Mouse (Mus musculus) E14TG2a.4 (cell line): ENCODE data around the gene Ldhc.

Experiments
- CTCF ChIP-seq: conservative IDR thresholded peaks from 2 replicates; pipeline ENCODE4 v1.5.1; 2014; ENCODE audit warnings: low read length
- POU5F1 ChIP-seq: IDR thresholded peaks from 2 replicates; pipeline ENCODE4 v1.6.1; 2014; ENCODE audit warnings: low read length, borderline replicate concordance

- TF ChIP-seq POU5F1 = no peak
- no peak for TF ChIP-seq CTCF
Measured at GRCm38 (mm10) chr7:46845211-46845977, 15.6 kb upstream of the Ldhc start.
